Mouse (Mus musculus): ENCODE measurements around the gene B3galt4. TPM values are rescaled to one million over a fixed set of nuclear protein-coding genes. Genes with fewer than 3 reads are reported as not detected.
A peak's percentile ranks its signal among the peaks of the same experiment; 100 is the strongest.
"Not testable (repeated sequence)": the region's sequence is repeated elsewhere in the genome, so short reads cannot be mapped to it uniquely, and the experiment has no call there.

The B3galt4 gene
- polyA plus RNA-seq, 1 experiment from 2014 or later, result 15.2 TPM

DNA sequence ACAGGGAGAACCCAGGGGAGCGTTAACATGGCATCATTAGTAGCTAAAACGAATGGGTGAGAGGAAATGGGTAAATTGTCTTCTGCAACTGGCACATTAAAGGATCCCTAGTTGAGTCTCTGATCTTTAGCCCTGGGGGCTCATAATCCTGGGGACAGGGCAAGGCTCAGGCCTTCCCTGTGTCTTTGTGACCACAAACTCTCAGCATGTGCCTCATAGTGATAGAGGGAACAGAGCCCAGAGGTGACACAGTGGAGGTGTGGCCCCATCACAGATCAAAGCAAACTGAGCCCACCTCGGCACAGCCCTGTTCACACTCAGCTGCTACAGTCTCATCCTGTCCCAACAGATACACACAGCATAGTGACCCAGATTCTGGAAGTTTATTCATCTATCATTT is 44.4 kb upstream of the B3galt4 start:
- ATAC-seq (ENCODE audit: low FRiP score, low TSS enrichment) (no peak), DNase-seq (ENCODE audit: low spot score) (no peak)
- WGBS, result 34% methylated on average over 3 of the region's 3 CpGs
- no peaks in the 10 kb centered on the region for H3K36me3 ChIP-seq (ENCODE audit: control insufficient read depth, insufficient read depth, low read length)
- H3K4me3 ChIP-seq (ENCODE audit: low read depth, low read length), result no peak overlapping the region
- H3K27ac ChIP-seq (replicated peaks), result no peak overlapping the region
- no peaks in the 10 kb centered on the region for H3K9me3 ChIP-seq (ENCODE audit: control insufficient read depth, low read length)
- no peak for TF ChIP-seq EP300 (optimal IDR thresholded peaks at IDR 0.05)
- no peak for TF ChIP-seq CTCF (IDR thresholded peaks at IDR 0.05; ENCODE audit: low read depth)
- no peak overlapping the region for H3K4me2 ChIP-seq (replicated peaks; ENCODE audit: low read depth)
- H3K27me3 ChIP-seq (ENCODE audit: control insufficient read depth, insufficient read depth, low read length), result no peaks in the 10 kb centered on the region
- H3K4me1 ChIP-seq (replicated peaks; ENCODE audit: control insufficient read depth, insufficient read depth), result 0 out of 2 replicates have a peak, but pooled peaks cover 2% of the 10 kb centered on the region
- H3K9ac ChIP-seq (ENCODE audit: low read length), result no peak overlapping the region

DNA sequence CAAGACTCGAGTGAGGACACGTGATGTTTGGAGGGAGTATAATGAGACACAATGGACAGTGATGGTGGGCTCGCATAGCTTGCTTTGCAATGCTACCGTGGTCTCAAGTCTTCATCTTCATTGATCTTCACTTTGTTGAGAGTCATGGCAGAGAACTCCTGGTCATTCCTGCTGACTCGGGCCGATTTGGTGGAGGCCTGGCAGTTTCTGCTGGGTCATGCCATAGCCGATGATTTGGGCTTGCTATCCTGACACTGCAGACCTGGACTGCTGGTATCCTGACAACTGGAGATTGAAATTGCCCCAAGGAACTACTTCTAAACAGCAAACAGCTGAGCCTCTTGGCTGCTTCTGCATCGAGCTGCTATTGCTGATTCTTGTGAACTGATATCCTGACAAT is 43.7 kb upstream of the B3galt4 start:
- Histone ChIP-seq H3K9me3 (ENCODE audit: control insufficient read depth, low read length) (no peaks in the 10 kb centered on the region), H3K4me1 (replicated peaks; ENCODE audit: control insufficient read depth, insufficient read depth) (0 out of 2 replicates have a peak, but pooled peaks cover 2% of the 10 kb centered on the region), H3K9ac (ENCODE audit: low read length) (no peak overlapping the region), H3K27me3 (ENCODE audit: control insufficient read depth, insufficient read depth, low read length) (no peaks in the 10 kb centered on the region), H3K36me3 (ENCODE audit: control insufficient read depth, insufficient read depth, low read length) (no peaks in the 10 kb centered on the region), H3K4me2 (replicated peaks; ENCODE audit: low read depth) (no peak overlapping the region), H3K4me3 (ENCODE audit: low read depth, low read length) (no peak overlapping the region), H3K27ac (replicated peaks) (no peak overlapping the region)
- no peak for ATAC-seq (ENCODE audit: low FRiP score, low TSS enrichment)
- no peak for TF ChIP-seq EP300 (optimal IDR thresholded peaks at IDR 0.05)
- no peak for TF ChIP-seq CTCF (IDR thresholded peaks at IDR 0.05; ENCODE audit: low read depth)
- 92% methylated on average over 8 of the region's 8 CpGs for WGBS
- DNase-seq (ENCODE audit: low spot score), result no peak

DNA sequence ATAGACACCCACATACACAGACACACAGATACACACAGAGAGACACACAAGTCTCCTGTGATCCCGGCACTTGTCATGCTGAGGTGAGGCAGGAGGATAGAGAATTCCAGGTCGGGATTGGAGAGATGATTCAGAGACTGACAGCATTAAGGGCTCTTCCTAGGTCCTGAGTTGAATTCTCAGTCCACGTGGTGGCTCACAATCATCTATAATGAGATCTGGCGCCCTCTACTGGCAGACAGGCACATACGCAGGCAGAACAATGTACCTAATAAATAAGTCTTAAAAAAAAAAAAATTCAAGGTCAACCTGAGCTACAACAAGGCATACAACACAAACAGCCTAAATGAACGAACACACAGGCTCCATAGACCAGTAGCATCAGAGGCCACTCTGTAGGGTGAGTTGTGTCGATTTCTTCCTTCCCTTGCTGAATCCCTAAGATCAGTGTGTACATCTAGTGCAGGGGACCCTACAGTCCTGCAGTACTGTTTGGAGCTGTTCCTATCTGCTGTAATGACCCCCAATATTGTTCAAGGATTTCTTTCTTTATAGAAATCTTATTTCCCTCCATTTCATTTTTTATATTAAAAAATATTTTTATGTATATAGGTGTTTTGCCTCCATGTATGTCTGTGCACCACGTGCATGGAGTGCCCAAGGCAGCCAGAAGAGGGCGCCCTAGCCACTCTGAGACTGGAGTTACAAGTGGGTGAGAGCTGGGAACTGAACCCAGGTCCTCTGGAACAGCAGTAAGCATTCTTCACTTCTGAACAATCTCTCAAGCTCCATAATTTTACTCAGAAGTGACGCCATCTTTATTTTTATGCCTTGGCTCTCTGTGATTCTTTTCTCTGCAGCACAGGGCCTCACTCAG is 40.7 kb upstream of the B3galt4 start:
- Histone ChIP-seq H3K9ac (ENCODE audit: low read length) (no peak overlapping the region), H3K4me1 (replicated peaks; ENCODE audit: control insufficient read depth, insufficient read depth) (no peaks in the 10 kb centered on the region), H3K4me2 (replicated peaks; ENCODE audit: low read depth) (no peak overlapping the region), H3K9me3 (ENCODE audit: control insufficient read depth, low read length) (no peaks in the 10 kb centered on the region), H3K36me3 (ENCODE audit: control insufficient read depth, insufficient read depth, low read length) (no peaks in the 10 kb centered on the region), H3K27ac (replicated peaks) (no peak overlapping the region), H3K27me3 (ENCODE audit: control insufficient read depth, insufficient read depth, low read length) (no peaks in the 10 kb centered on the region), H3K4me3 (ENCODE audit: low read depth, low read length) (no peak overlapping the region)
- TF ChIP-seq EP300 (optimal IDR thresholded peaks at IDR 0.05) (no peak), CTCF (IDR thresholded peaks at IDR 0.05; ENCODE audit: low read depth) (peak; percentile 85)
- WGBS, result 31% methylated on average over 10 of the region's 10 CpGs
- DNase-seq (ENCODE audit: low spot score) (peak; percentile 69), ATAC-seq (ENCODE audit: low FRiP score, low TSS enrichment) (peak; percentile 74)

DNA sequence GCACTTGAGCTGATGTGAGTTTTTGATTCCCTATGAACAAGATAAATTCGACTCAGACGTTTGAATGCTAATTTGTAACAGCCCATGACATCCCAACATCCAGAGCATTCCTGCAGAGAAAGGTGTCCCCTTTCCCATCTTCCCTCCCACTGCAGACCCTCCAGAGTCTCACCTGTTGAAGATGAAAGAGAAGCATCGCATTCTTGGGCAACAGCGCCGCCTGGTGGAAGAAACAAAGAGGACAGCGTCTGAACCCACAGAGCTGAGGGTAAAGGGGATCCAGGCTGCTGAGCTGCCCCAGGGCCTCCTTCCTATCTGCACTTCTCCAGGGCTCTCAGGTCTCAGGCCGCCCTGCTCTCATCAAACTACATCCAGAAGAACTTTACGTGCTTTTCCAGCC is 30.8 kb upstream of the B3galt4 start:
- H3K27ac ChIP-seq (replicated peaks), result not testable (repeated sequence)
- WGBS, result 13% methylated on average over 8 of the region's 8 CpGs
- DNase-seq (ENCODE audit: low spot score), result peak; percentile 58

DNA sequence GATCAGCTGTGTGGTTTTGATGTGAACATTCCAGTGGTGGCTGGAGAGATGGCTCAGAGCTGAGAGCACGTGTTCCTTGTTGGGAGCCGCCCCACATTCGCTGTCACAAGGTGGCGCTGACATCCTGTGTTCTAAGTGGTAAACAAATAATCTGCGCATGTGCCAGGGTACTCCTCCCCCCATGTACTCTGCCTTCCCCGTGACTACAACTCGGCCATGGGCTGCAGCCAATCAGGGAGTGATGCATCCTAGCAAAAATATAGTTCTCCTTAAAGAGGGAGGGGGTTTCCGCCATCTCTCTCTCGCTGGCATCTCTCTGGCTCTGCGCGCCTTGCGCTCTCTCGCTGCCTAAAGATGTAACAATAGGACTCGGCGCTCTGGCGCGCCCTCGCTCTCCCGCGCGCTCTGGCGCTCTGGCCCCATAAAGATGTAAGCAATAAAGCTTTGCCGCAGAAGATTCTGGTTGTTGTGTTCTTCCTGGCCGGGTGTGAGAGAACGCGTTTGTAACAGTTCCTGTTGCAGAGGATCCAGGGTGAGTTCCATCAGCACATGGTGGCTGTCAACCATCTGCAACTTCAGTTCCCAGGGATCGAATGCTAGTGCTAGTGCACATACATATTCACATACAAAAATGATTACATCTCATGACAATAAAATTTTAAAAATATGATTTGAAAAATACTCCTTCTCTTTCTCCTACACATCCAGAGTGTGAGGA is 30.1 kb upstream of the B3galt4 start:
- ATAC-seq (ENCODE audit: low FRiP score, low TSS enrichment), result peak; percentile 86
- under 1% methylated on average over 27 of the region's 27 CpGs for WGBS
- TF ChIP-seq CTCF (IDR thresholded peaks at IDR 0.05; ENCODE audit: low read depth), result peak; percentile 72

More for the DNA sequence above, 30.8 kb upstream of the B3galt4 start:
- H3K9me3 ChIP-seq (ENCODE audit: control insufficient read depth, low read length); ATAC-seq (ENCODE audit: low FRiP score, low TSS enrichment); H3K36me3 ChIP-seq (ENCODE audit: control insufficient read depth, insufficient read depth, low read length); H3K9ac ChIP-seq (ENCODE audit: low read length); H3K4me3 ChIP-seq (ENCODE audit: low read depth, low read length); H3K4me1 ChIP-seq (replicated peaks; ENCODE audit: control insufficient read depth, insufficient read depth); H3K27me3 ChIP-seq (ENCODE audit: control insufficient read depth, insufficient read depth, low read length); H3K4me2 ChIP-seq (replicated peaks; ENCODE audit: low read depth): not testable (repeated sequence)
- peak; percentile 85 for TF ChIP-seq CTCF (IDR thresholded peaks at IDR 0.05; ENCODE audit: low read depth)

More for the DNA sequence above, 30.1 kb upstream of the B3galt4 start:
- not testable (repeated sequence) for H3K4me1 ChIP-seq (replicated peaks; ENCODE audit: control insufficient read depth, insufficient read depth); H3K27me3 ChIP-seq (ENCODE audit: control insufficient read depth, insufficient read depth, low read length); H3K36me3 ChIP-seq (ENCODE audit: control insufficient read depth, insufficient read depth, low read length); H3K9me3 ChIP-seq (ENCODE audit: control insufficient read depth, low read length)
- Histone ChIP-seq H3K4me2 (replicated peaks; ENCODE audit: low read depth) (peak overlapping the region; percentile 59), H3K27ac (replicated peaks) (peak overlapping the region; percentile 67; the same call in 1 of the 2 replicates), H3K9ac (ENCODE audit: low read length) (peak overlapping the region; percentile 51; the same call in 1 of the 2 replicates), H3K4me3 (ENCODE audit: low read depth, low read length) (peak overlapping the region; percentile 43)
- DNase-seq (ENCODE audit: low spot score), result peak; percentile 91

Data from stomach, postnatal 0 days (tissue).